Mouse (Mus musculus): ENCODE measurements around the gene Vstm2l. TPM values are rescaled to one million over a fixed set of nuclear protein-coding genes. Genes with fewer than 3 reads are reported as not detected.
A peak's percentile ranks its signal among the peaks of the same experiment; 100 is the strongest.

Gene Vstm2l
- polyA plus RNA-seq, 1 experiment from 2014 or later: not detected

DNA sequence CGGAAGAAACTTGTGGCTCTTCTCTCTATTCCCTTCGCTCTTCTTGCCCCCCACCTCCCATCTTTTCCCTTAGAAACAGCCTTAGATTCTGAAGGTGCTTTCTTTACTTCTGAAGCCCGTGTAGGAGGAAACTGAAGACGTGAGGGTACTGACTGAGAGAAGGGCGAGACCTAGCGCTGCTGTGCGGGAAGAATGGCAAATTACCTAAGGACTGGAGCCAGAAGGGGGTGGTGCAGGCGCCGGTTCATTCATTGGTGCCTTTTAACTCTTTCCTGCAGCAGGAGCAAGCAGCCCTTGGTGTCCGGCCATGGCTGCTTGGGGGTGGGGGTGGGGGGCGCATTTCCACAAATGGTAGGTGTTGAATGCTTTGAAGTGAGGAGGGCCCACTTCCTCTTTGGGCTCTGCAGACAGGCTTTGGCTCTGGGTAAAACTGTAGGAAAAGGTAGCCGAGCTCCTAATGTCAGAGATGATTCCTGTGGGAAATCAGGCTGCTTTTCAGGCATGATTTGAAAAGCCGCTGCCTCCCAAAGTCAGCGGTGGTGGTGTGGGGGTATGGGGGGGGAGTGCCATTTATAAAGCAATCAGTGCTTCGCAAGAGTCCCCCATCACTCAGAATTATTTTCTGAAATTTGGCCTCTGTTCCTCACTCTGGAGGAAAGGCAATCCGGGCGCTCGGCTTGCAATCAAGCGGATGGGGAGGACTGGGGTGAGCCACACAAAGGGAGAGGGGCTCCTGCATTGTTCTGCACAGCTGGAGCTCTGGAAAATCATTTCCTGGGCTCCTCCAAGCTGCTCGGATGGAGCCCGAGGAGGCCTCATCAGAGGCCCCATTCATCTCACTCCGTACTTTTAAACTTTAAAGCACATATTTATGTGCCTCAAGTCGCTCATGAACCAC, 60.4 kb downstream of the Vstm2l start:
- H3K36me3 ChIP-seq: no peaks in the 10 kb centered on the region
- peaks cover 24% of the 10 kb centered on the region for H3K27me3 ChIP-seq
- H3K4me1 ChIP-seq (replicated peaks): peaks cover 7% of the 10 kb centered on the region
- 5% methylated on average over 23 of the region's 23 CpGs for WGBS
- H3K4me3 ChIP-seq: no peak overlapping the region
- H3K27ac ChIP-seq: no peak overlapping the region
- H3K9me3 ChIP-seq (replicated peaks): no peaks in the 10 kb centered on the region
- H3K4me2 ChIP-seq: no peak overlapping the region
- no peak overlapping the region for H3K9ac ChIP-seq
- ATAC-seq (replicated peaks; ENCODE audit: insufficient number of reproducible peaks, insufficient read depth, low FRiP score, low read depth): no peak

- H3K27ac ChIP-seq: no peak overlapping the region
- H3K4me3 ChIP-seq: no peak overlapping the region
- no peak for ATAC-seq (replicated peaks; ENCODE audit: insufficient number of reproducible peaks, insufficient read depth, low FRiP score, low read depth)
- H3K4me2 ChIP-seq: no peak overlapping the region
- H3K4me1 ChIP-seq (replicated peaks): peaks cover 7% of the 10 kb centered on the region
- no peaks in the 10 kb centered on the region for H3K36me3 ChIP-seq
- no peak overlapping the region for H3K9ac ChIP-seq
- WGBS: 7% methylated on average over 7 of the region's 7 CpGs
- H3K9me3 ChIP-seq (replicated peaks): no peaks in the 10 kb centered on the region
- H3K27me3 ChIP-seq: peaks cover 20% of the 10 kb centered on the region
These were observed 61.1 kb downstream of the Vstm2l start for GRCm38 (mm10) chr2:157975595-157975994.

DNA sequence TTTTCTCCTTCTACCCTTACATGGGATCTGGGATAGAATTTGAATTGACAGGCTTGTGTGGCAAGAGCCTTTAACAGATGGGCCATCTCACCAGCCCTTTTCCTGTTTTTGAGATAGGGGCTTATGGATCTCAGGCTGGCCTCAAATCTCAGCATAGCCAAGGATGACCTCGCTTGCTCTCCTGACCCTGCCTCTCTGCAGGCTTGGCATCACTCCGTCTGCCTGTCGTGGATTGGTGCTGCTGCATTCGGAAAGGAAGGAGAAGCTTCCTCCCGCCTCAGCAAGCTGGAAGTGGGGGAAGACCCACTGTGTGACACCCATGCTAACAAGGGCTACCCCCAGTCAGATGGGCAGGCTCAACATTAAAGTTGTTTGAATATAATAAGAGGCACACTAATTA, 64.8 kb downstream of the Vstm2l start:
- Histone ChIP-seq H3K4me1 (replicated peaks) (peaks cover 7% of the 10 kb centered on the region), H3K4me3 (no peak overlapping the region), H3K9ac (no peak overlapping the region), H3K27me3 (peaks cover 20% of the 10 kb centered on the region), H3K36me3 (peaks cover 15% of the 10 kb centered on the region), H3K27ac (no peak overlapping the region), H3K4me2 (no peak overlapping the region), H3K9me3 (replicated peaks) (no peaks in the 10 kb centered on the region)
- WGBS: 56% methylated on average over 5 of the region's 5 CpGs
- no peak for ATAC-seq (replicated peaks; ENCODE audit: insufficient number of reproducible peaks, insufficient read depth, low FRiP score, low read depth)

DNA sequence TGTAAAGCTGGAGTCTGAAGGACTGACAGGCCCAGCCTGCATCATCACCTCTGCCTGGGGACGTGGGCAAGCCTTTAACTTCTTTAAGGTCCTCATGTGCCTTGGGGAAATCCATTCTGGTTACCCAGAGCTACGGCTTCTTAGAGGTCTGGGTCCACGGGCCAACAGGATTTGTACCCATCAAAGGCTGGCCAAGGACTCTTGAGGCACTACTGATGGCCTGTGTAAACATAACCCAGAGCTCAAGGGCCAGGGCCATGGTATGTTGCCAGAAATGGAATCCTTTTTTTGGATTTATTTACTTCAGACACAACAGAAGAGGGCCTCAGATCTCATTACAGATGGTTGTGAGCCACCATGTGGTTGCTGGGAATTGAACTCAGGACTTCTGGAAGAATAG, 68.3 kb downstream of the Vstm2l start:
- 78% methylated on average over 3 of the region's 3 CpGs for WGBS
- Histone ChIP-seq H3K4me2 (no peak overlapping the region), H3K4me1 (replicated peaks) (peaks cover 13% of the 10 kb centered on the region), H3K9me3 (replicated peaks) (no peaks in the 10 kb centered on the region), H3K4me3 (no peak overlapping the region), H3K36me3 (peaks cover 15% of the 10 kb centered on the region), H3K9ac (no peak overlapping the region), H3K27me3 (no peaks in the 10 kb centered on the region), H3K27ac (no peak overlapping the region)
- no peak for ATAC-seq (replicated peaks; ENCODE audit: insufficient number of reproducible peaks, insufficient read depth, low FRiP score, low read depth)

DNA sequence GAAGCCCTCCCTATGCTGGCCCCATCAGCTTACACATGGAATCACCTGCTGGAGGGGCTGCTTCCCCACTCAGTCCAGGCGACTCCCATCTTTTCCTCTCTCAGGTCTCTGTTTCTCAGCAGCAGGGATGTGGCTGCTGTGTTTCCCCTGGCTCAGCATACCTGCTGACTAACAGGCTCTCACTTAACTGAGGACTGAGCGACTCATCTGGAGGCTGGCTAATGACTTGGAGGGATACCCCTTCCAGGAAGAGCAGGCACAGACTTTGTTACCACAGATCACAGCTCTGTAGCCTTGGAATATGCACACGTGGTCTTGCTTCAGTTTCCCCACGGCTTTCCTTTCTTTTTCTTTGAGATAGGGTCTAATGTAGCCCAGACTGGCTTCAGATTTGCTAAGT, 68.8 kb downstream of the Vstm2l start:
- Histone ChIP-seq H3K27ac (no peak overlapping the region), H3K4me1 (replicated peaks) (peaks cover 15% of the 10 kb centered on the region), H3K9me3 (replicated peaks) (no peaks in the 10 kb centered on the region), H3K4me3 (no peak overlapping the region), H3K36me3 (peaks cover 15% of the 10 kb centered on the region), H3K9ac (no peak overlapping the region), H3K4me2 (no peak overlapping the region), H3K27me3 (no peaks in the 10 kb centered on the region)
- WGBS: 86% methylated on average over 4 of the region's 4 CpGs
- ATAC-seq (replicated peaks; ENCODE audit: insufficient number of reproducible peaks, insufficient read depth, low FRiP score, low read depth): no peak

DNA sequence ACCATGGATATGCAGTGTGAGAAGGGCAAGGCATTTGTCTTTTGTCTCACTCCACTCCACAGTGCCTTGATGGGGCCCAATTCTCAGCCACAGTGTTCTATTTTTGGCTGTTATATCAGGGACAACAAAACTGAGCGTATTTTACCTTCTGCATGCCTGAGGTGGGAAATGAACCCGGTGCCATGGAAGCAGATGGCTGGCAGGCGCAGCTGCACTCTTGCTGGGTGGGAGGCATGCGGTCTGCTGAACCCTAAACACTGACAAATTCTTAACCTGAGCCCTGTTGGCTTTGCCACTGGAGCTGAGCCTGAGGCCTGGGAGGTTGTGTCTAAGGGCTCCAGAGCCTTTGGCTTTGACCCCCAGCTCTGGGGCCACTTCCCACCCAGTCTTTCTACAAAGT, 71.2 kb downstream of the Vstm2l start:
- H3K36me3 ChIP-seq: peaks cover 18% of the 10 kb centered on the region
- ATAC-seq (replicated peaks; ENCODE audit: insufficient number of reproducible peaks, insufficient read depth, low FRiP score, low read depth): no peak
- peaks cover 26% of the 10 kb centered on the region for H3K4me1 ChIP-seq (replicated peaks)
- no peak overlapping the region for H3K4me3 ChIP-seq
- no peak overlapping the region; the same call in 1 of the 2 replicates for H3K4me2 ChIP-seq
- no peaks in the 10 kb centered on the region for H3K27me3 ChIP-seq
- H3K9ac ChIP-seq: no peak overlapping the region
- WGBS: 54% methylated on average over 4 of the region's 4 CpGs
- 0 out of 2 replicates have a peak overlapping the region, but pooled peaks have one; percentile 15 for H3K27ac ChIP-seq
- H3K9me3 ChIP-seq (replicated peaks): no peaks in the 10 kb centered on the region

DNA sequence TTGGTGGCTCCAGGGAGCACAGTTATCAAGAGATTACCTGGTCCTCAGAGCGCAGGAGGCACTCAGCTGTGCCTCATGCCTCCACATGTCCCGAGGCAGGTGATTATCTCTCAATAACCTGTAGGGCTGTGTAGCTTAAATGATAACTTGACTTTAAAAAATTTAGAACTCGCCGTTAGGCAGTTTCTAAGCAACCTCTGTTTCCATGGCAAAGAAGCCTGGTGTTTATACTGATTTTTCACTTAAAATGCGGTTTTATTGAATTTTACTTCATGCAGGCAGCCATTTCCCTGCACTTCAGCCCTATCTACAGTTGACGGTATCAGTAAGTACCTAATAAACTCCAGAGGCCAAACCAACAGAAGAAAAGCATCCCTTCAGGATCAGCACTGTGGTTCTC, 71.8 kb downstream of the Vstm2l start:
- ATAC-seq (replicated peaks; ENCODE audit: insufficient number of reproducible peaks, insufficient read depth, low FRiP score, low read depth): no peak
- peaks cover 26% of the 10 kb centered on the region for H3K4me1 ChIP-seq (replicated peaks)
- WGBS: 79% methylated on average over 6 of the region's 6 CpGs
- H3K9me3 ChIP-seq (replicated peaks): no peaks in the 10 kb centered on the region
- no peaks in the 10 kb centered on the region for H3K27me3 ChIP-seq
- no peak overlapping the region for H3K27ac ChIP-seq
- no peak overlapping the region for H3K4me3 ChIP-seq
- H3K9ac ChIP-seq: no peak overlapping the region
- H3K36me3 ChIP-seq: peaks cover 13% of the 10 kb centered on the region
- no peak overlapping the region for H3K4me2 ChIP-seq

DNA sequence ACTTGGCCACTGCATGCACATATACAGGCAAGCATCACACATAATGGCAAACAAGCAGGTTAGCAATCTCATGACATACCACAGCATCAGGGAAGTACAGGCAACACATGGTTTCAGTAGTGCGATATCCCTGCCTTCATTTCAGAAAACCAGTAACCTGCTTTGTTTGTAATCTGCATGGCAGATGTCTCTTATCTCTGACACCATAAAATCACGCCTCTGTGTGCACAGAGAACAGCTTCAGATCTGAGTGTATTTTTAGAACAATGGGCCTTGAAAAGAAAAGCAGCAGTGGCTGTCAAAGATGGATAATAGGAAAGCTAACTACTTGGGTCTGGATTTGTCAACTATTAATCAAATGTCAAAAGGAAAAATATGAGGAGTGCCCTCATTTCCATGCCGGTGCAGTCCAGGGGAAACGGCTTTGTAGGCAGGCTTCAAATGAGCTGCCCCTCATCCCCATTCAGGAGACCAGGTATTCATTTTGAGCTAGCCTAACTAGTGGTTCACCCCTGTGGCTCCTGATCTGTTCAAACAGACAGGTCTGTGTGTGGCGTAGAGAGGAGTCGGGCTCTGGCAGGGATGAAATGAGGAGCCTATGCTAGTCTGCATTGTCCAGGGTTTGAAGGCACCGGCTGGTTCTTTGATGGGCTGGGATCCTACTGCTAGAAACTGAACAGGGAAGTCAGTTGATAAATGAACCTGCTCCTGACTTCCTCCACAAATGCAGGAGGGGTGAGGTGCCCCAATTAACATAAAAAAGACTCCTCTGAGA, 74.2 kb downstream of the Vstm2l start:
- Histone ChIP-seq H3K27ac (no peak overlapping the region), H3K9me3 (replicated peaks) (no peaks in the 10 kb centered on the region), H3K27me3 (no peaks in the 10 kb centered on the region), H3K4me2 (no peak overlapping the region), H3K9ac (no peak overlapping the region), H3K4me3 (no peak overlapping the region), H3K36me3 (peaks cover 25% of the 10 kb centered on the region; the same call in 1 of the 2 replicates), H3K4me1 (replicated peaks) (peaks cover 26% of the 10 kb centered on the region)
- ATAC-seq (replicated peaks; ENCODE audit: insufficient number of reproducible peaks, insufficient read depth, low FRiP score, low read depth): no peak
- WGBS: 42% methylated on average over 7 of the region's 7 CpGs

DNA sequence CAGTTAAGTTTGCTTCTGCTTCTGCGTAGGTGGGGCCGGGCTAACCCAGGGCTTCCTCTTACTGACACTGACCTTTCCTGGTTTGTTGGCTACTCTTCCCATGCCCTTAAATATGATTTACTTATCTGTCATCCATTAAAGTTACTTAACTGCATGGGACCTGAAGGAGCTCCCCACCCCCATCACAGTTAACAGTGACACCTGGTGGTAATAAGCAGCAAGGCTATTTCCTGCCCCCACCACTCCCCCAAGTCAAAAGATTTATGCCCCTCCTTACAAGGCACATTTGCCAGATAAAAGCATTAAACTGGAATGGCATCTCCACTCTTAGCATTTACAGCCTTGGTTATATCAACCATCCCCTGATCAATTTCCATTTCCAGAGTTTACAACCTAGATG, 75.5 kb downstream of the Vstm2l start:
- WGBS: 90% methylated on average over 2 of the region's 2 CpGs

GRCm38 (mm10) chr2:157991026-157991425, 76.6 kb downstream of the Vstm2l start:
- Histone ChIP-seq H3K36me3 (peaks cover 42% of the 10 kb centered on the region; the same call in 1 of the 2 replicates), H3K27me3 (no peaks in the 10 kb centered on the region), H3K9me3 (replicated peaks) (no peaks in the 10 kb centered on the region), H3K27ac (no peak overlapping the region), H3K4me1 (replicated peaks) (peaks cover 14% of the 10 kb centered on the region), H3K9ac (no peak overlapping the region), H3K4me2 (no peak overlapping the region), H3K4me3 (no peak overlapping the region)
- WGBS: 68% methylated on average over 6 of the region's 6 CpGs
- ATAC-seq (replicated peaks; ENCODE audit: insufficient number of reproducible peaks, insufficient read depth, low FRiP score, low read depth): no peak

More for the DNA sequence above, 75.5 kb downstream of the Vstm2l start:
- H3K36me3 ChIP-seq: peaks cover 32% of the 10 kb centered on the region; the same call in 1 of the 2 replicates
- no peaks in the 10 kb centered on the region for H3K27me3 ChIP-seq
- no peak for ATAC-seq (replicated peaks; ENCODE audit: insufficient number of reproducible peaks, insufficient read depth, low FRiP score, low read depth)
- no peak overlapping the region for H3K4me2 ChIP-seq
- H3K27ac ChIP-seq: no peak overlapping the region
- no peaks in the 10 kb centered on the region for H3K9me3 ChIP-seq (replicated peaks)
- no peak overlapping the region for H3K4me3 ChIP-seq
- no peak overlapping the region for H3K9ac ChIP-seq
- H3K4me1 ChIP-seq (replicated peaks): peaks cover 25% of the 10 kb centered on the region

- no peak for ATAC-seq (replicated peaks; ENCODE audit: insufficient number of reproducible peaks, insufficient read depth, low FRiP score, low read depth)
- Histone ChIP-seq H3K9me3 (replicated peaks) (no peaks in the 10 kb centered on the region), H3K36me3 (peaks cover 48% of the 10 kb centered on the region; the same call in 1 of the 2 replicates), H3K27ac (no peak overlapping the region), H3K27me3 (no peaks in the 10 kb centered on the region), H3K4me2 (no peak overlapping the region), H3K9ac (no peak overlapping the region), H3K4me1 (replicated peaks) (peaks cover 13% of the 10 kb centered on the region), H3K4me3 (no peak overlapping the region)
- 93% methylated on average over 4 of the region's 4 CpGs for WGBS
These were observed 78.0 kb downstream of the Vstm2l start for GRCm38 (mm10) chr2:157992501-157992900.

All from heart, embryonic 15.5 days (tissue).